Mouse (Mus musculus) heart, postnatal 0 days (tissue): ENCODE data around the gene 3110082I17Rik. TPM values are rescaled to one million over a fixed set of nuclear protein-coding genes. Genes with fewer than 3 reads are reported as not detected.

Experiments
- ATAC-seq: fragments of 200-750 bp; cut with Nextera tagmentation; 2 replicates; pipeline ENCODE4 v1.8.0; 2017; ENCODE audit warnings: low read depth, moderate number of reproducible peaks, moderate library complexity; ENCODE audit not compliant: insufficient read depth
- DNase-seq: peaks from one replicate; pipeline ENCODE4 v3.0.0-alpha.2; 2016; ENCODE audit warnings: low spot score
- H3K27ac ChIP-seq: fragments of 300-500 bp; sonication (generic); 2 replicates; pipeline ENCODE4 v1.5.1; 2014; ENCODE audit warnings: low read depth, mild to moderate bottlenecking
- H3K27me3 ChIP-seq: fragments of 300-500 bp; sonication (generic); 2 replicates; pipeline ENCODE4 v1.6.1; 2014; ENCODE audit warnings: low read length, mixed read lengths; ENCODE audit not compliant: control insufficient read depth, insufficient read depth
- H3K36me3 ChIP-seq: fragments of 300-500 bp; sonication (generic); replicated peaks from 2 replicates; pipeline ENCODE4 v1.6.1; 2014; ENCODE audit warnings: low read length, mixed read lengths; ENCODE audit not compliant: control insufficient read depth, insufficient read depth
- H3K4me1 ChIP-seq: fragments of 300-500 bp; sonication (generic); 2 replicates; pipeline ENCODE4 v1.6.1; 2014; ENCODE audit warnings: antibody characterized with exemption; ENCODE audit not compliant: control insufficient read depth, insufficient read depth
- H3K4me2 ChIP-seq: fragments of 300-500 bp; sonication (generic); 2 replicates; pipeline ENCODE4 v1.6.1; 2014; ENCODE audit warnings: low read depth, mild to moderate bottlenecking, low read length, moderate library complexity
- H3K4me3 ChIP-seq: fragments of 300-500 bp; sonication (generic); 2 replicates; pipeline ENCODE4 v1.5.1; 2014; ENCODE audit warnings: low read depth, low read length
- H3K9ac ChIP-seq: fragments of 300-500 bp; sonication (generic); replicated peaks from 2 replicates; pipeline ENCODE4 v1.6.1; 2014; ENCODE audit warnings: low read depth, low read length, mixed read lengths
- H3K9me3 ChIP-seq: fragments of 300-500 bp; sonication (generic); replicated peaks from 2 replicates; pipeline ENCODE4 v1.6.1; 2016; ENCODE audit warnings: low read length; ENCODE audit not compliant: control insufficient read depth
- CTCF ChIP-seq: IDR thresholded peaks from 2 replicates; pipeline ENCODE4 v1.5.1; 2016; ENCODE audit warnings: antibody characterized with exemption, control low read depth, low read depth
- EP300 ChIP-seq: IDR thresholded peaks from 2 replicates; pipeline ENCODE4 v1.6.1; 2016; ENCODE audit warnings: antibody characterized with exemption, low read depth
- WGBS: fragments of 180-500 bp; shearing (Covaris S2); extraction: QIAGEN DNeasy Blood & Tissue Kit; methylation state at CpG from one replicate; pipeline ENCODE4 v1.1.7; 2014; 5-methylcytosine and 5-hydroxymethylcytosine counted together
- polyA plus RNA-seq: library from polyadenylated mRNA; unstranded; fragments of >200 nt; fragmentation: Nextera tagmentation; extraction: Ambion mirVana; gene quantifications from 2 replicates; pipeline ENCODE4 v1.2.1, GENCODE M21; 2015
- total RNA-seq: library from RNA; depleted of rRNA; stranded (reverse); fragments of >200 nt; gene quantifications from 2 replicates; pipeline ENCODE4 v1.2.3, GENCODE M21; 2014; ENCODE audit warnings: low replicate concordance

Gene 3110082I17Rik
- total and polyA plus RNA-seq, 2 experiments from 2014 or later: 5.9 to 10.6 TPM

DNA sequence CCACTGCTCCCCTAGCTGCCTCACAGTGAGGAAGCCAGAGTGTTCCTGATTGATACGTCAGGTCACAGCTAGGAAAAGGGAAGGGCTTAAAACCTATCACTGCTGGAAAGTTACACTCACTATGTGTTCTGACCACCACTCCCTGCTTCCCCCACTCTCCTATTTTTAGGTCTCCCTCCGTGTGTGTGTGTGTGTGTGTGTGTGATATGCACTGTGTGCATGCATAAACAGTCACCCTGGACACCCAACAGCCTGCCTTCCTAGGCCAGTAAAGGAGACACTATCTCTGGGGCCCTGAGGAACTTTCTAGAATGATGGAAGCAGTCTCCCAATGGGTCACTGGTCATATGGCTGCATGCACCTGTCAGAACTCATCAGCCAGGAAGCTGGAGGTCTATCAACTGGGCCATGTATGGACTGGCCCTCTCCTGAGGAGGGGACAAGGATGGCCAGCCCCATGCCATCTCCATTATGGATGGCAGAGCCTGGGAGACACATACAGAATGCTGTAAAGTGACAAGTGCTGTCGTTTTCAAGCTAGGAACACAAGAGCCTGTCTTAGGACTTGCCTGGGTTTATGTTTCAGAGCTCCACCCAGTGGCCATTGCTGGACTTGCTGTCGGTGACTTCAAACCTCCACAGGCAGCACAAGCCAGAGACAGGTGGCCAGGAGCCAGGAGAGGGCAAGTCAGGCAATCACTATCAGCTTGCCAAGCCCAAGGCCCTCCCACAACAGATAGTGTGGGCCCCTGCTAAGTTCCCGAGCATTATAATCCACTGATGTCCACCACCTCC, 62.2 kb downstream of the 3110082I17Rik start:
- no peaks in the 10 kb centered on the region for H3K27me3 ChIP-seq
- 0 out of 2 replicates have a peak overlapping the region, but pooled peaks have one; percentile 41 for H3K9ac ChIP-seq
- H3K9me3 ChIP-seq: no peaks in the 10 kb centered on the region
- peak; percentile 86 for ATAC-seq
- TF ChIP-seq CTCF (peak; percentile 97), EP300 (no peak)
- H3K27ac ChIP-seq: peak overlapping the region; percentile 63
- no peak overlapping the region for H3K4me3 ChIP-seq
- WGBS: 11% methylated on average over 5 of the region's 5 CpGs
- DNase-seq: peak; percentile 94
- peak overlapping the region; percentile 38; the same call in 1 of the 2 replicates for H3K4me2 ChIP-seq
- H3K36me3 ChIP-seq: peaks cover 18% of the 10 kb centered on the region
- peaks cover 23% of the 10 kb centered on the region for H3K4me1 ChIP-seq

- ATAC-seq (no peak), DNase-seq (no peak)
- H3K9me3 ChIP-seq: no peaks in the 10 kb centered on the region
- no peaks in the 10 kb centered on the region for H3K27me3 ChIP-seq
- peak overlapping the region; percentile 41; the same call in 1 of the 2 replicates for H3K9ac ChIP-seq
- no peak overlapping the region for H3K4me2 ChIP-seq
- WGBS: 69% methylated on average over 4 of the region's 4 CpGs
- H3K27ac ChIP-seq: peak overlapping the region; percentile 63
- H3K36me3 ChIP-seq: peaks cover 26% of the 10 kb centered on the region
- no peak overlapping the region for H3K4me3 ChIP-seq
- peaks cover 23% of the 10 kb centered on the region for H3K4me1 ChIP-seq
- TF ChIP-seq CTCF: no peak
- TF ChIP-seq EP300: no peak
Observed at GRCm38 (mm10) chr5:139397359-139397916, 62.9 kb downstream of the 3110082I17Rik start.

- Histone ChIP-seq H3K27ac (no peak overlapping the region), H3K36me3 (peaks cover 29% of the 10 kb centered on the region), H3K4me1 (peaks cover 33% of the 10 kb centered on the region), H3K27me3 (no peaks in the 10 kb centered on the region), H3K4me3 (no peak overlapping the region), H3K4me2 (no peak overlapping the region), H3K9ac (no peak overlapping the region), H3K9me3 (no peaks in the 10 kb centered on the region)
- no peak for TF ChIP-seq CTCF
- TF ChIP-seq EP300: no peak
- WGBS: 95% methylated on average over 4 of the region's 4 CpGs
- no peak for ATAC-seq
- no peak for DNase-seq
Observed at GRCm38 (mm10) chr5:139395528-139395927, 64.8 kb downstream of the 3110082I17Rik start.

GRCm38 (mm10) chr5:139394399-139394798, 65.9 kb downstream of the 3110082I17Rik start:
- H3K9ac ChIP-seq: no peak overlapping the region
- H3K9me3 ChIP-seq: no peaks in the 10 kb centered on the region
- no peak overlapping the region for H3K27ac ChIP-seq
- DNase-seq (no peak), ATAC-seq (no peak)
- 74% methylated on average over 7 of the region's 7 CpGs for WGBS
- H3K27me3 ChIP-seq: no peaks in the 10 kb centered on the region
- H3K4me3 ChIP-seq: no peak overlapping the region
- H3K4me1 ChIP-seq: peaks cover 40% of the 10 kb centered on the region
- TF ChIP-seq EP300: no peak
- no peak for TF ChIP-seq CTCF
- no peak overlapping the region for H3K4me2 ChIP-seq
- peaks cover 29% of the 10 kb centered on the region for H3K36me3 ChIP-seq

- no peak for ATAC-seq
- Histone ChIP-seq H3K4me3 (no peak overlapping the region), H3K27ac (no peak overlapping the region), H3K9me3 (no peaks in the 10 kb centered on the region), H3K27me3 (no peaks in the 10 kb centered on the region), H3K36me3 (peaks cover 29% of the 10 kb centered on the region), H3K9ac (no peak overlapping the region), H3K4me2 (no peak overlapping the region), H3K4me1 (peaks cover 42% of the 10 kb centered on the region)
- WGBS: 92% methylated on average over 16 of the region's 16 CpGs
- DNase-seq: no peak
- TF ChIP-seq EP300 (no peak), CTCF (no peak)
Observed at GRCm38 (mm10) chr5:139393197-139393588, 67.1 kb downstream of the 3110082I17Rik start.
